ENCODE assay signal across 34 mouse cellular contexts in genomic region chr2:49752211-49752607, GRCm38 (mm10). TPM values are rescaled to one million over a fixed set of nuclear protein-coding genes. Genes with fewer than 3 reads are reported as not detected.
A peak's percentile ranks its signal among the peaks of the same experiment; 100 is the strongest.
DNase-seq lines count a peak whose midpoint lies in the region; ATAC-seq lines count a peak whose summit lies in the region.
"Had no signal": no experiment of that assay in that cellular context is flagged by ENCODE, and none has a peak within 500 bp of the region (broad histone marks: within the 10 kb centered on the region; RNA-seq: fewer than 3 reads in every experiment).

No protein-coding gene starts in this region.

- peak overlapping the region; percentile 36; the same call in 1 of the 2 replicates for H3K27ac ChIP-seq in hindbrain, embryonic 15.5 days (replicated peaks)
- no peak overlapping the region for H3K27ac ChIP-seq in hindbrain, embryonic 10.5 days
- H3K27ac ChIP-seq in midbrain, embryonic 16.5 days (ENCODE audit: low read length): peak overlapping the region; percentile 36
- H3K27ac ChIP-seq in midbrain, embryonic 11.5 days (ENCODE audit: low read depth, low read length): no peak overlapping the region
- H3K27ac ChIP-seq in macrophage: peak overlapping the region; percentile 17; the same call in 1 of the 2 replicates
- H3K27ac ChIP-seq: embryonic facial prominence, embryonic 13.5 days; forebrain, embryonic 10.5 days; heart, adult 2 months; intestine, embryonic 15.5 days; kidney, postnatal 0 days; limb, embryonic 12.5 days; liver, embryonic 15.5 days; midbrain, embryonic 12.5 days; neural tube, embryonic 12.5 days; stomach, postnatal 0 days had no signal

- peaks cover 21% of the 10 kb centered on the region; the same call in 1 of the 2 replicates for H3K79me2 ChIP-seq in macrophage (ENCODE audit: inconsistent target)

- H3K36me3 ChIP-seq in hindbrain, embryonic 15.5 days: peaks cover 56% of the 10 kb centered on the region
- peaks cover 96% of the 10 kb centered on the region for H3K36me3 ChIP-seq in hindbrain, embryonic 10.5 days
- H3K36me3 ChIP-seq in midbrain, embryonic 16.5 days (ENCODE audit: control insufficient read depth, insufficient read depth, low read length): peaks cover 12% of the 10 kb centered on the region
- peaks cover 3% of the 10 kb centered on the region; the same call in 1 of the 2 replicates for H3K36me3 ChIP-seq in midbrain, embryonic 11.5 days (ENCODE audit: control insufficient read depth, insufficient read depth, low read length)
- peaks cover 44% of the 10 kb centered on the region for H3K36me3 ChIP-seq in macrophage (ENCODE audit: inconsistent target)
- H3K36me3 ChIP-seq: G1E; heart, embryonic 12.5 days; intestine, embryonic 15.5 days; liver, embryonic 15.5 days had no signal

- no peak overlapping the region for H3K4me3 ChIP-seq in hindbrain, embryonic 15.5 days
- H3K4me3 ChIP-seq in hindbrain, embryonic 10.5 days: no peak overlapping the region
- no peak overlapping the region for H3K4me3 ChIP-seq in midbrain, embryonic 16.5 days (ENCODE audit: low read depth, low read length)
- H3K4me3 ChIP-seq in midbrain, embryonic 11.5 days (ENCODE audit: low read depth, low read length): no peak overlapping the region
- H3K4me3 ChIP-seq in macrophage (ENCODE audit: inconsistent target): no peak overlapping the region
- H3K4me3 ChIP-seq: embryonic facial prominence, embryonic 13.5 days; forebrain, embryonic 10.5 days; heart, adult 2 months; heart, embryonic 12.5 days; intestine, embryonic 15.5 days; limb, embryonic 12.5 days; liver, embryonic 15.5 days; midbrain, embryonic 12.5 days; myocyte; neural tube, embryonic 12.5 days had no signal

- H3K9me3 ChIP-seq in hindbrain, embryonic 15.5 days: no peaks in the 10 kb centered on the region
- no peaks in the 10 kb centered on the region for H3K9me3 ChIP-seq in hindbrain, embryonic 10.5 days
- no peaks in the 10 kb centered on the region for H3K9me3 ChIP-seq in midbrain, embryonic 16.5 days (replicated peaks; ENCODE audit: control insufficient read depth, low read length, poor library complexity, severe bottlenecking)
- no peaks in the 10 kb centered on the region for H3K9me3 ChIP-seq in midbrain, embryonic 11.5 days (ENCODE audit: control insufficient read depth, low read length)
- H3K9me3 ChIP-seq: embryonic facial prominence, embryonic 13.5 days; forebrain, embryonic 10.5 days; G1E; heart, embryonic 12.5 days; intestine, embryonic 15.5 days; limb, embryonic 12.5 days; liver, embryonic 15.5 days; midbrain, embryonic 12.5 days; neural tube, embryonic 12.5 days had no signal

- 88% methylated on average over 8 of the region's 8 CpGs for WGBS in hindbrain, embryonic 15.5 days
- 90% methylated on average over 8 of the region's 8 CpGs for WGBS in hindbrain, embryonic 10.5 days
- WGBS in midbrain, embryonic 16.5 days: 87% methylated on average over 8 of the region's 8 CpGs
- 89% methylated on average over 8 of the region's 8 CpGs for WGBS in midbrain, embryonic 11.5 days
- WGBS in macrophage (ENCODE audit: missing documents): 88% methylated on average over 8 of the region's 8 CpGs

- H3K9ac ChIP-seq in hindbrain, embryonic 15.5 days: no peak overlapping the region
- no peak overlapping the region for H3K9ac ChIP-seq in midbrain, embryonic 16.5 days (ENCODE audit: low read depth, low read length)
- no peak overlapping the region for H3K9ac ChIP-seq in midbrain, embryonic 11.5 days (ENCODE audit: low read length)
- H3K9ac ChIP-seq: embryonic facial prominence, embryonic 13.5 days; forebrain, postnatal 0 days; heart, embryonic 12.5 days; intestine, embryonic 15.5 days; limb, embryonic 12.5 days; liver, embryonic 15.5 days; lung, embryonic 14.5 days; midbrain, embryonic 12.5 days; neural tube, embryonic 12.5 days had no signal

- peak; percentile 41 for DNase-seq in cerebellum, adult 11 months
- no peak for DNase-seq in cerebellum, adult 8-10 months
- no peak for DNase-seq in hindbrain, embryonic 10.5 days (ENCODE audit: low spot score)
- no peak for DNase-seq in midbrain, embryonic 11.5 days (ENCODE audit: low spot score, missing footprints)
- no peak for DNase-seq in thymus, postnatal 4 days
- DNase-seq: adrenal gland, adult 8-10 months; heart, adult 2 months; heart, postnatal 4 days; kidney, adult 2 months; kidney, postnatal 4 days; lung, embryonic 14.5 days; lung, postnatal 14 days; spleen, adult 18-20 months; thymus, adult 18-20 months; thymus, postnatal 25 days had no signal

- peaks cover 23% of the 10 kb centered on the region; the same call in 1 of the 2 replicates for H3K4me1 ChIP-seq in hindbrain, embryonic 15.5 days (replicated peaks)
- H3K4me1 ChIP-seq in hindbrain, embryonic 10.5 days (replicated peaks): no peaks in the 10 kb centered on the region
- peaks cover 7% of the 10 kb centered on the region for H3K4me1 ChIP-seq in midbrain, embryonic 16.5 days (ENCODE audit: control insufficient read depth, insufficient read depth, low read length)
- no peaks in the 10 kb centered on the region for H3K4me1 ChIP-seq in midbrain, embryonic 11.5 days (ENCODE audit: control insufficient read depth, insufficient read depth, low read length)
- H3K4me1 ChIP-seq: intestine, embryonic 15.5 days; liver, embryonic 15.5 days; neural tube, embryonic 12.5 days had no signal

- no peak for ATAC-seq in hindbrain, embryonic 15.5 days (ENCODE audit: low FRiP score, low read depth)
- ATAC-seq in midbrain, embryonic 16.5 days: no peak
- no peak for ATAC-seq in midbrain, embryonic 11.5 days (ENCODE audit: low FRiP score)
- ATAC-seq: intestine, embryonic 15.5 days had no signal

- no peaks in the 10 kb centered on the region for H3K27me3 ChIP-seq in hindbrain, embryonic 15.5 days
- H3K27me3 ChIP-seq in hindbrain, embryonic 10.5 days (ENCODE audit: insufficient read depth, poor library complexity, severe bottlenecking): no peaks in the 10 kb centered on the region
- no peaks in the 10 kb centered on the region for H3K27me3 ChIP-seq in midbrain, embryonic 16.5 days (ENCODE audit: control insufficient read depth, insufficient read depth, low read depth, low read length)
- H3K27me3 ChIP-seq in midbrain, embryonic 11.5 days (ENCODE audit: control insufficient read depth, insufficient read depth, low read length): no peaks in the 10 kb centered on the region
- H3K27me3 ChIP-seq: embryonic facial prominence, embryonic 13.5 days; heart, embryonic 12.5 days; intestine, embryonic 15.5 days; limb, embryonic 12.5 days; liver, embryonic 15.5 days; midbrain, embryonic 12.5 days; neural tube, embryonic 12.5 days had no signal

- no peak overlapping the region for H3K4me2 ChIP-seq in hindbrain, embryonic 15.5 days
- no peak overlapping the region for H3K4me2 ChIP-seq in midbrain, embryonic 16.5 days (ENCODE audit: low read length)
- no peak overlapping the region for H3K4me2 ChIP-seq in midbrain, embryonic 11.5 days
- H3K4me2 ChIP-seq: embryonic facial prominence, embryonic 13.5 days; heart, embryonic 12.5 days; intestine, embryonic 15.5 days; limb, embryonic 12.5 days; liver, embryonic 15.5 days; lung, embryonic 14.5 days; midbrain, embryonic 12.5 days; neural tube, embryonic 12.5 days had no signal

RNA-seq across cellular contexts. Expression of gene Lypd6b, which starts 35.3 kb away (rescaled TPM):
- polyA plus RNA-seq in hindbrain, embryonic 15.5 days (2015; fragmentation: Nextera tagmentation; extraction: Ambion mirVana): 12.0 and 12.8 TPM in 2 replicates
- 1.6 and 1.8 TPM in 2 replicates for polyA plus RNA-seq in hindbrain, embryonic 10.5 days (2016; fragmentation: Nextera tagmentation; extraction: Ambion mirVana)
- polyA plus RNA-seq in midbrain, embryonic 16.5 days (2015; fragmentation: Nextera tagmentation; extraction: Ambion mirVana): 13.3 and 20.5 TPM in 2 replicates
- 0.36 and 0.87 TPM in 2 replicates for polyA plus RNA-seq in midbrain, embryonic 11.5 days (2014; fragmentation: Nextera tagmentation; extraction: Ambion mirVana)
- not detected for total RNA-seq in macrophage (2018; cell fraction: chromatin; rRNA removed)
- not detected for total RNA-seq in macrophage (2018; cell fraction: cytosol; rRNA removed)
- not detected for total RNA-seq in macrophage (2018; cell fraction: nucleus; rRNA removed)
- polyA plus RNA-seq in macrophage (2018): not detected in 3 replicates
- total RNA-seq: gastrocnemius, adult 8-10 months; gastrocnemius, postnatal 4 days; liver, adult 2 months had no signal
- polyA plus RNA-seq: G1E; liver, adult 2 months; liver, embryonic 15.5 days had no signal

Comparison
In these comparisons a context has a peak if more than half of its experiments do, and no peak if none do; other contexts are left out.
1. H3K27ac ChIP-seq: peak in hindbrain, embryonic 15.5 days (single experiment), midbrain, embryonic 16.5 days (single experiment) and macrophage (single experiment); none in hindbrain, embryonic 10.5 days (single experiment) and midbrain, embryonic 11.5 days (single experiment).